In the genomic region with DNA sequence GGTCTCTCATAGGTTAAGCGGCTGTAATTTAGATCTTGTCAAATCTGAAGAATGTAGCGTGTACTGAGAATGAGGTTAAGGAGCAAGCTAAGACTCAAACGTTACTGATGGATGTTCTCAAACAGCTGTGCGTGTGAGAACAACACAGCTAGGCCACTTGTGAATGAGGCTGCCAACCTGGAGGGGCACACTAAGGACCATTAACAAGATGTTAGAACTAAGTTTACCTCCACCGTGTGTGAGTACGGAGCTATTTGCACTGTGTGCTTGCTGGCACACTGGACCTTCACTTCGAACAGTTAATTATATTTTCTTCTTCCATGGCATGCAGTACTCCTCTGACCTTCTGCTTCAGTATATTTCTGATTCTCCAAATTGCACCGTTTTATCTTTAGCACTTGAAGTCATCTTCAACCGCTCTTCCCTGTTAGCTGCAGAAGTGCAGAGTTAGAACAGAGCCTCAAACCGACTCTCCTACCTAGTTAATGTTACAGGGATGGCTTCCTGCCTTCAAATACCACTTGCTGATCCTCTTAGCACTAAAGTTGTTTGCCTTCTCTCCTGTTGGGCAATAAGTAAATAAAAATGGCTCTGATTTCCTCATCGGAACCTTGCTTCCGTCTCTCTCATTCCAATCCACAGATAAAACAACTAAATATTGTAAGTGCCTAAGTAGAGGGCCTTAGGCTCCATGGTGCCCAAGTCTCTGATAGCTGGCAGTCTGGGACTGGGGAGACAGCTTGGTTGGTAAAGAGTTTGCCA, we compare ENCODE assay signal across 32 mouse cellular contexts. TPM values are rescaled to one million over a fixed set of nuclear protein-coding genes. Genes with fewer than 3 reads are reported as not detected.
A peak's percentile ranks its signal among the peaks of the same experiment; 100 is the strongest.
DNase-seq lines count a peak whose midpoint lies in the region; ATAC-seq and TF ChIP-seq lines count a peak whose summit lies in the region.
"Had no signal": no experiment of that assay in that cellular context is flagged by ENCODE, and none has a peak within 500 bp of the region (broad histone marks: within the 10 kb centered on the region; RNA-seq: fewer than 3 reads in every experiment).

No protein-coding gene starts in this region.

- H3K4me3 ChIP-seq in lung, embryonic 16.5 days (ENCODE audit: low read length) = no peak overlapping the region
- H3K4me3 ChIP-seq in lung, adult 2 months (replicated peaks; ENCODE audit: extremely low read depth, low read depth, low read length) = no peak overlapping the region
- H3K4me3 ChIP-seq in intestine, embryonic 15.5 days (replicated peaks) = no peak overlapping the region
- H3K4me3 ChIP-seq in intestine, postnatal 0 days (ENCODE audit: low read depth, low read length) = no peak overlapping the region
- H3K4me3 ChIP-seq in stomach, postnatal 0 days (ENCODE audit: low read depth, low read length) = no peak overlapping the region
- H3K4me3 ChIP-seq: embryonic facial prominence, embryonic 13.5 days; gastrocnemius, adult 2 months; heart, adult 2 months; heart, embryonic 12.5 days; neural tube, embryonic 15.5 days had no signal

- peak; percentile 81 for ATAC-seq in lung, embryonic 16.5 days (ENCODE audit: low read depth)
- ATAC-seq in intestine, embryonic 15.5 days = no peak
- ATAC-seq in intestine, postnatal 0 days = no peak
- peak; percentile 19; the same call in 1 of the 2 replicates for ATAC-seq in stomach, postnatal 0 days (ENCODE audit: low FRiP score, low TSS enrichment)
- ATAC-seq in erythroid progenitor cell, adult 5-6 weeks (replicated peaks; ENCODE audit: low FRiP score, poor library complexity, severe bottlenecking) = no peak
- no peak for ATAC-seq in megakaryocyte, adult 5-6 weeks (ENCODE audit: poor library complexity, severe bottlenecking)
- ATAC-seq: forebrain, embryonic 16.5 days had no signal

- DNase-seq in lung, adult 2 months = no peak
- DNase-seq in stomach, postnatal 0 days (ENCODE audit: low spot score) = no peak
- DNase-seq: adrenal gland, adult 2 months; adrenal gland, postnatal 36 days; B cell, adult 2 months; cerebellum, adult 18-20 months; cerebellum, postnatal 10 days; gastrocnemius, adult 2 months; gastrocnemius, postnatal 36 days; heart, adult 2 months; heart, postnatal 4 days; kidney, adult 8-10 months; layer of hippocampus, postnatal 36 days; left cerebral cortex, postnatal 4 days; midbrain, embryonic 14.5 days; right cerebral cortex, postnatal 25 days had no signal

- WGBS in lung, embryonic 16.5 days = 55% methylated on average over 12 of the region's 12 CpGs
- WGBS in lung, adult 2 months = 62% methylated on average over 12 of the region's 12 CpGs
- WGBS in intestine, embryonic 15.5 days = 73% methylated on average over 12 of the region's 12 CpGs
- 52% methylated on average over 12 of the region's 12 CpGs for WGBS in intestine, postnatal 0 days
- 69% methylated on average over 12 of the region's 12 CpGs for WGBS in stomach, postnatal 0 days

- TF ChIP-seq POLR2A in lung, adult 2 months (IDR thresholded peaks at IDR 0.05; ENCODE audit: borderline replicate concordance, extremely low read depth, low read depth, low read length) = no peak

- no peaks in the 10 kb centered on the region for H3K9me3 ChIP-seq in lung, embryonic 16.5 days (ENCODE audit: control insufficient read depth, low read length)
- H3K9me3 ChIP-seq in intestine, embryonic 15.5 days = no peaks in the 10 kb centered on the region
- no peaks in the 10 kb centered on the region for H3K9me3 ChIP-seq in intestine, postnatal 0 days (ENCODE audit: control insufficient read depth)
- no peaks in the 10 kb centered on the region for H3K9me3 ChIP-seq in stomach, postnatal 0 days (ENCODE audit: control insufficient read depth, low read length)
- H3K9me3 ChIP-seq: embryonic facial prominence, embryonic 13.5 days; heart, embryonic 12.5 days; neural tube, embryonic 15.5 days had no signal

- peak overlapping the region; percentile 18; the same call in 1 of the 2 replicates for H3K4me2 ChIP-seq in lung, embryonic 16.5 days (ENCODE audit: low read depth, low read length)
- peak overlapping the region; percentile 22; the same call in 1 of the 2 replicates for H3K4me2 ChIP-seq in intestine, embryonic 15.5 days (replicated peaks)
- H3K4me2 ChIP-seq in intestine, postnatal 0 days (replicated peaks; ENCODE audit: low read depth) = peak overlapping the region; percentile 39; the same call in 1 of the 2 replicates
- H3K4me2 ChIP-seq in stomach, postnatal 0 days (replicated peaks; ENCODE audit: low read depth) = no peak overlapping the region
- H3K4me2 ChIP-seq: embryonic facial prominence, embryonic 13.5 days; heart, embryonic 12.5 days; hindbrain, embryonic 14.5 days; neural tube, embryonic 15.5 days had no signal

- no peak overlapping the region for H3K9ac ChIP-seq in lung, embryonic 16.5 days (ENCODE audit: low read length)
- no peak overlapping the region for H3K9ac ChIP-seq in intestine, embryonic 15.5 days
- H3K9ac ChIP-seq in intestine, postnatal 0 days (ENCODE audit: low read depth, low read length) = no peak overlapping the region
- no peak overlapping the region for H3K9ac ChIP-seq in stomach, postnatal 0 days (ENCODE audit: low read length)
- H3K9ac ChIP-seq: embryonic facial prominence, embryonic 13.5 days; heart, embryonic 12.5 days; hindbrain, embryonic 14.5 days; neural tube, embryonic 15.5 days had no signal

- no peak for TF ChIP-seq CTCF in lung, adult 2 months (IDR thresholded peaks at IDR 0.05; ENCODE audit: insufficient read depth, low read length)
- no peak for TF ChIP-seq CTCF in intestine, postnatal 0 days (IDR thresholded peaks at IDR 0.05; ENCODE audit: low read depth)
- TF ChIP-seq CTCF in stomach, postnatal 0 days (IDR thresholded peaks at IDR 0.05; ENCODE audit: low read depth) = no peak

- H3K27ac ChIP-seq in lung, embryonic 16.5 days (ENCODE audit: low read length) = no peak overlapping the region
- H3K27ac ChIP-seq in intestine, embryonic 15.5 days = 0 out of 2 replicates have a peak overlapping the region, but pooled peaks have one; percentile 37
- H3K27ac ChIP-seq in intestine, postnatal 0 days (ENCODE audit: low read depth, low read length) = peak overlapping the region; percentile 35; the same call in 1 of the 2 replicates
- peak overlapping the region; percentile 56; the same call in 1 of the 2 replicates for H3K27ac ChIP-seq in stomach, postnatal 0 days (replicated peaks)
- H3K27ac ChIP-seq: embryonic facial prominence, embryonic 13.5 days; gastrocnemius, adult 2 months; heart, adult 2 months; hindbrain, embryonic 14.5 days; kidney, postnatal 0 days; macrophage; neural tube, embryonic 15.5 days had no signal

- no peaks in the 10 kb centered on the region for H3K36me3 ChIP-seq in lung, embryonic 16.5 days (ENCODE audit: control insufficient read depth, insufficient read depth, low read length)
- no peaks in the 10 kb centered on the region for H3K36me3 ChIP-seq in intestine, embryonic 15.5 days
- H3K36me3 ChIP-seq in intestine, postnatal 0 days (ENCODE audit: control insufficient read depth, insufficient read depth) = 0 out of 2 replicates have a peak, but pooled peaks cover 3% of the 10 kb centered on the region
- no peaks in the 10 kb centered on the region for H3K36me3 ChIP-seq in stomach, postnatal 0 days (ENCODE audit: control insufficient read depth, insufficient read depth, low read length)
- H3K36me3 ChIP-seq: embryonic facial prominence, embryonic 13.5 days; heart, embryonic 12.5 days; neural tube, embryonic 15.5 days had no signal

- H3K4me1 ChIP-seq in lung, embryonic 16.5 days (replicated peaks; ENCODE audit: control insufficient read depth, insufficient read depth, low read length) = peaks cover 10% of the 10 kb centered on the region
- H3K4me1 ChIP-seq in lung, adult 2 months (ENCODE audit: control insufficient read depth, insufficient read depth, low read length) = peaks cover 10% of the 10 kb centered on the region
- 0 out of 2 replicates have a peak, but pooled peaks cover 9% of the 10 kb centered on the region for H3K4me1 ChIP-seq in intestine, embryonic 15.5 days (replicated peaks)
- H3K4me1 ChIP-seq in intestine, postnatal 0 days (replicated peaks; ENCODE audit: control insufficient read depth, insufficient read depth, low read length) = peaks cover 10% of the 10 kb centered on the region; the same call in 1 of the 2 replicates
- H3K4me1 ChIP-seq in stomach, postnatal 0 days (replicated peaks; ENCODE audit: control insufficient read depth, insufficient read depth) = no peaks in the 10 kb centered on the region
- H3K4me1 ChIP-seq: neural tube, embryonic 15.5 days had no signal

- H3K27me3 ChIP-seq in lung, embryonic 16.5 days (ENCODE audit: control insufficient read depth, insufficient read depth, low read depth, low read length) = no peaks in the 10 kb centered on the region
- H3K27me3 ChIP-seq in intestine, embryonic 15.5 days (replicated peaks) = no peaks in the 10 kb centered on the region
- no peaks in the 10 kb centered on the region for H3K27me3 ChIP-seq in intestine, postnatal 0 days (replicated peaks; ENCODE audit: control insufficient read depth, insufficient read depth, low read length)
- H3K27me3 ChIP-seq in stomach, postnatal 0 days (ENCODE audit: control insufficient read depth, insufficient read depth, low read length) = no peaks in the 10 kb centered on the region
- H3K27me3 ChIP-seq: embryonic facial prominence, embryonic 13.5 days; heart, embryonic 12.5 days; neural tube, embryonic 15.5 days had no signal

- no peak for TF ChIP-seq EP300 in stomach, postnatal 0 days (optimal IDR thresholded peaks at IDR 0.05)

RNA-seq across cellular contexts. Expression of a gene that starts 20.6 kb away (rescaled TPM):
- 10.3 and 11.9 TPM in 2 replicates for polyA plus RNA-seq in lung, embryonic 16.5 days (2015; fragmentation: Nextera tagmentation; extraction: Ambion mirVana)
- 5.1 and 7.4 TPM in 2 replicates for polyA plus RNA-seq in lung, adult 2 months (2012; rRNA removed)
- polyA plus RNA-seq in intestine, embryonic 15.5 days (2015; fragmentation: Nextera tagmentation; extraction: Ambion mirVana) = 19.6 and 20.2 TPM in 2 replicates
- 14.8 and 16.8 TPM in 2 replicates for polyA plus RNA-seq in intestine, postnatal 0 days (2015; fragmentation: Nextera tagmentation; extraction: Ambion mirVana)
- 13.0 and 13.1 TPM in 2 replicates for polyA plus RNA-seq in stomach, postnatal 0 days (2015; fragmentation: Nextera tagmentation; extraction: Ambion mirVana)
- total RNA-seq in erythroid progenitor cell, adult 5-6 weeks (2015; ENCODE audit: low replicate concordance) = 9.2 and 21.3 TPM in 2 replicates
- total RNA-seq in erythroid progenitor cell, adult 5-6 weeks (2017; ENCODE audit: low replicate concordance) = 2.7 and 7.8 TPM in 2 replicates
- total RNA-seq in megakaryocyte, adult 5-6 weeks (2015) = 29.4 and 32.4 TPM in 2 replicates
- 22.0 and 24.0 TPM in 2 replicates for total RNA-seq in megakaryocyte, adult 5-6 weeks (2017)

RNA-seq across cellular contexts. Expression of a gene that starts 42.7 kb away (rescaled TPM):
- 653 and 737 TPM in 2 replicates for polyA plus RNA-seq in lung, embryonic 16.5 days (2015; fragmentation: Nextera tagmentation; extraction: Ambion mirVana)
- polyA plus RNA-seq in lung, adult 2 months (2012; rRNA removed) = 337 and 584 TPM in 2 replicates
- 1,375 and 1,410 TPM in 2 replicates for polyA plus RNA-seq in intestine, embryonic 15.5 days (2015; fragmentation: Nextera tagmentation; extraction: Ambion mirVana)
- 1,651 and 1,727 TPM in 2 replicates for polyA plus RNA-seq in intestine, postnatal 0 days (2015; fragmentation: Nextera tagmentation; extraction: Ambion mirVana)
- 3,095 and 3,545 TPM in 2 replicates for polyA plus RNA-seq in stomach, postnatal 0 days (2015; fragmentation: Nextera tagmentation; extraction: Ambion mirVana)
- total RNA-seq in erythroid progenitor cell, adult 5-6 weeks (2015; ENCODE audit: low replicate concordance) = 1.4 TPM in 1 of 2 replicates, not detected in the other
- total RNA-seq in erythroid progenitor cell, adult 5-6 weeks (2017; ENCODE audit: low replicate concordance) = 0.77 TPM in 1 of 2 replicates, not detected in the other
- total RNA-seq in megakaryocyte, adult 5-6 weeks (2015) = 5.4 and 6.4 TPM in 2 replicates
- total RNA-seq in megakaryocyte, adult 5-6 weeks (2017) = 3.7 and 4.7 TPM in 2 replicates
- total RNA-seq: common myeloid progenitor, adult 5-6 weeks; monocyte, adult 5-6 weeks had no signal

RNA-seq across cellular contexts. Expression of a gene that starts 46.8 kb away (rescaled TPM):
- 0.14 and 0.15 TPM in 2 replicates for polyA plus RNA-seq in lung, embryonic 16.5 days (2015; fragmentation: Nextera tagmentation; extraction: Ambion mirVana)
- polyA plus RNA-seq in lung, adult 2 months (2012; rRNA removed) = 1.6 TPM in 1 of 2 replicates, not detected in the other
- polyA plus RNA-seq in intestine, embryonic 15.5 days (2015; fragmentation: Nextera tagmentation; extraction: Ambion mirVana) = 1.5 and 1.7 TPM in 2 replicates
- polyA plus RNA-seq in intestine, postnatal 0 days (2015; fragmentation: Nextera tagmentation; extraction: Ambion mirVana) = 3.0 TPM in 2 replicates
- polyA plus RNA-seq in stomach, postnatal 0 days (2015; fragmentation: Nextera tagmentation; extraction: Ambion mirVana) = 16.3 and 17.4 TPM in 2 replicates
- total RNA-seq in erythroid progenitor cell, adult 5-6 weeks (2015; ENCODE audit: low replicate concordance) = 4.6 and 10.5 TPM in 2 replicates
- total RNA-seq in erythroid progenitor cell, adult 5-6 weeks (2017; ENCODE audit: low replicate concordance) = 1.3 TPM in 1 of 2 replicates, not detected in the other
- 23.3 and 30.5 TPM in 2 replicates for total RNA-seq in megakaryocyte, adult 5-6 weeks (2015)
- total RNA-seq in megakaryocyte, adult 5-6 weeks (2017) = 14.3 and 24.6 TPM in 2 replicates
- total RNA-seq: adrenal gland, adult 2 months; adrenal gland, postnatal 36 days; gastrocnemius, adult 2 months; gastrocnemius, postnatal 36 days; heart, adult 2 months; heart, postnatal 4 days; layer of hippocampus, postnatal 36 days; monocyte, adult 5-6 weeks had no signal
- polyA plus RNA-seq: adrenal gland, adult 2 months; forebrain, embryonic 11.5 days; forebrain, embryonic 16.5 days; heart, embryonic 12.5 days; heart, postnatal 0 days; hindbrain, embryonic 14.5 days; midbrain, embryonic 14.5 days; neural tube, embryonic 15.5 days had no signal

Comparison
In these comparisons a context has a peak if more than half of its experiments do, and no peak if none do; other contexts are left out.
1. ATAC-seq: peak in lung, embryonic 16.5 days (single experiment) and stomach, postnatal 0 days (single experiment); none in intestine, embryonic 15.5 days (single experiment), intestine, postnatal 0 days (single experiment), erythroid progenitor cell, adult 5-6 weeks (single experiment) and megakaryocyte, adult 5-6 weeks (single experiment).